Mouse (Mus musculus): ENCODE measurements around the gene Fgfr2. TPM values are rescaled to one million over a fixed set of nuclear protein-coding genes. Genes with fewer than 3 reads are reported as not detected.

Gene Fgfr2
- polyA plus RNA-seq, 1 experiment from 2014 or later, result 110 TPM

- WGBS, result 50% methylated on average over 17 of the region's 17 CpGs
- Histone ChIP-seq H3K27ac (ENCODE audit: low read length) (0 out of 2 replicates have a peak overlapping the region, but pooled peaks have one; percentile 89), H3K4me1 (ENCODE audit: insufficient read depth, low read depth, low read length) (peaks cover 23% of the 10 kb centered on the region; the same call in 1 of the 2 replicates), H3K4me3 (ENCODE audit: low read depth, low read length) (peak overlapping the region; percentile 82), H3K9ac (replicated peaks; ENCODE audit: low read depth) (0 out of 2 replicates have a peak overlapping the region, but pooled peaks have one; percentile 65), H3K4me2 (replicated peaks; ENCODE audit: low read depth, low read length) (peak overlapping the region; percentile 83), H3K27me3 (replicated peaks; ENCODE audit: insufficient read depth, low read length) (no peaks in the 10 kb centered on the region), H3K9me3 (ENCODE audit: low read length) (no peaks in the 10 kb centered on the region), H3K36me3 (ENCODE audit: insufficient read depth, low read length) (no peaks in the 10 kb centered on the region)
- ATAC-seq (no peak), DNase-seq (ENCODE audit: low spot score) (no peak)
- no peak for TF ChIP-seq EP300 (IDR thresholded peaks at IDR 0.05)
- TF ChIP-seq CTCF (IDR thresholded peaks at IDR 0.05), result no peak
These were observed 2860.5 kb downstream of the Fgfr2 start for GRCm38 (mm10) chr7:130262528-130263232.

GRCm38 (mm10) chr7:130261684-130262527, 2861.2 kb downstream of the Fgfr2 start:
- peak; percentile 16 for TF ChIP-seq CTCF (IDR thresholded peaks at IDR 0.05)
- no peak for TF ChIP-seq EP300 (IDR thresholded peaks at IDR 0.05)
- no peaks in the 10 kb centered on the region for H3K9me3 ChIP-seq (ENCODE audit: low read length)
- no peak overlapping the region for H3K9ac ChIP-seq (replicated peaks; ENCODE audit: low read depth)
- peak overlapping the region; percentile 83 for H3K4me2 ChIP-seq (replicated peaks; ENCODE audit: low read depth, low read length)
- H3K4me1 ChIP-seq (ENCODE audit: insufficient read depth, low read depth, low read length), result peaks cover 30% of the 10 kb centered on the region; the same call in 1 of the 2 replicates
- no peaks in the 10 kb centered on the region for H3K27me3 ChIP-seq (replicated peaks; ENCODE audit: insufficient read depth, low read length)
- DNase-seq (ENCODE audit: low spot score) (no peak), ATAC-seq (no peak)
- 0 out of 2 replicates have a peak overlapping the region, but pooled peaks have one; percentile 33 for H3K27ac ChIP-seq (ENCODE audit: low read length)
- peak overlapping the region; percentile 11 for H3K4me3 ChIP-seq (ENCODE audit: low read depth, low read length)
- 44% methylated on average over 17 of the region's 17 CpGs for WGBS
- H3K36me3 ChIP-seq (ENCODE audit: insufficient read depth, low read length), result no peaks in the 10 kb centered on the region

DNA sequence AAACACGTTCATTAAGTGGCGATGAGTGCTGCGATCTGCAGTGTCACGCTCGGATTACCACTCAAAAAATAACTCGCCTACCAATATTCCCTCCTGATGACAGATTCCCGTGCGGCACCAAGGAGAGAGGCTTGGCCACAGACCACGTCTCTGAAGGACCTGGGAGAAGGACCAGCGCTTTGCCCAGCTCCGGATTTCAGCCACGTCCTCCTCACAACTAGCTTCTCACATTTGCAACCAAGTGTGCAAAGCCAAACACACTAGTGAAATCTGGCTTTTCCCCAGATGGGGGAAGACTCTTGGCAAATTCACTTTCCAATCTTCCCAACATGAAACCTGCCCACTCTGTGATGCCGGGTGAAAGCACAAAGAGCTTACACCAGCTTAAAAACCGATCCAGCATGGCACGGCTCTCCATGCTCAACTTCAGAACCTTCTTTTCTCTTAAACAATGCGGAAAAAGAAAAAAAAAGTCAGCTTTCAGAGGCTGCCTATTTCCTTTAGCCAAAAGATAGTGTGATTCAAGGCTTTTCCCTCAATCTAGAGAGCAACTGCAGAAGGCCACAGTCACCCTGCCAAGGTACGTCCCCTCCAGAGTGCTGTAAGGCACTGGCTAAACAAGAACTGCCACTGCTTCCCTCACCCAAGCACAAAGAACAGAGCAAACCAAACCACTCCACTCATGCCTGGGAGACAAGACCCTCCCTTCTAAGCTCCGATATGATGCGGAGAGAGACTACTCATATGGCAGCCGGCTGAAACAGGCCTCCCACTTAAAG, 2862.1 kb downstream of the Fgfr2 start:
- no peaks in the 10 kb centered on the region for H3K27me3 ChIP-seq (replicated peaks; ENCODE audit: insufficient read depth, low read length)
- H3K27ac ChIP-seq (ENCODE audit: low read length), result no peak overlapping the region
- DNase-seq (ENCODE audit: low spot score), result peak; percentile 22
- peak overlapping the region; percentile 83 for H3K4me2 ChIP-seq (replicated peaks; ENCODE audit: low read depth, low read length)
- H3K9ac ChIP-seq (replicated peaks; ENCODE audit: low read depth), result no peak overlapping the region
- no peak for TF ChIP-seq EP300 (IDR thresholded peaks at IDR 0.05)
- peaks cover 33% of the 10 kb centered on the region; the same call in 1 of the 2 replicates for H3K4me1 ChIP-seq (ENCODE audit: insufficient read depth, low read depth, low read length)
- H3K4me3 ChIP-seq (ENCODE audit: low read depth, low read length), result no peak overlapping the region; the same call in 1 of the 2 replicates
- ATAC-seq, result no peak
- H3K9me3 ChIP-seq (ENCODE audit: low read length), result no peaks in the 10 kb centered on the region
- WGBS, result 61% methylated on average over 20 of the region's 20 CpGs
- no peaks in the 10 kb centered on the region for H3K36me3 ChIP-seq (ENCODE audit: insufficient read depth, low read length)

- H3K4me2 ChIP-seq (replicated peaks; ENCODE audit: low read depth, low read length), result peak overlapping the region; percentile 41
- H3K4me1 ChIP-seq (ENCODE audit: insufficient read depth, low read depth, low read length), result peaks cover 40% of the 10 kb centered on the region; the same call in 1 of the 2 replicates
- no peak overlapping the region for H3K4me3 ChIP-seq (ENCODE audit: low read depth, low read length)
- DNase-seq (ENCODE audit: low spot score), result peak; percentile 57
- 20% methylated on average over 5 of the region's 5 CpGs for WGBS
- no peak overlapping the region for H3K9ac ChIP-seq (replicated peaks; ENCODE audit: low read depth)
- no peak for ATAC-seq
- H3K36me3 ChIP-seq (ENCODE audit: insufficient read depth, low read length), result no peaks in the 10 kb centered on the region
- H3K27ac ChIP-seq (ENCODE audit: low read length), result no peak overlapping the region; the same call in 1 of the 2 replicates
- no peaks in the 10 kb centered on the region for H3K9me3 ChIP-seq (ENCODE audit: low read length)
- TF ChIP-seq EP300 (IDR thresholded peaks at IDR 0.05) (no peak), CTCF (IDR thresholded peaks at IDR 0.05) (peak; percentile 37)
- no peaks in the 10 kb centered on the region for H3K27me3 ChIP-seq (replicated peaks; ENCODE audit: insufficient read depth, low read length)
These were observed 2863.1 kb downstream of the Fgfr2 start for GRCm38 (mm10) chr7:130260060-130260459.

GRCm38 (mm10) chr7:130258704-130259295, 2864.3 kb downstream of the Fgfr2 start:
- 6% methylated on average over 9 of the region's 9 CpGs for WGBS
- TF ChIP-seq EP300 (IDR thresholded peaks at IDR 0.05) (no peak), CTCF (IDR thresholded peaks at IDR 0.05) (no peak)
- ATAC-seq (peak; percentile 62), DNase-seq (ENCODE audit: low spot score) (peak; percentile 63)
- H3K9me3 ChIP-seq (ENCODE audit: low read length), result no peaks in the 10 kb centered on the region
- no peak overlapping the region for H3K9ac ChIP-seq (replicated peaks; ENCODE audit: low read depth)
- H3K36me3 ChIP-seq (ENCODE audit: insufficient read depth, low read length), result no peaks in the 10 kb centered on the region
- peak overlapping the region; percentile 41 for H3K4me2 ChIP-seq (replicated peaks; ENCODE audit: low read depth, low read length)
- no peaks in the 10 kb centered on the region for H3K27me3 ChIP-seq (replicated peaks; ENCODE audit: insufficient read depth, low read length)
- peaks cover 38% of the 10 kb centered on the region; the same call in 1 of the 2 replicates for H3K4me1 ChIP-seq (ENCODE audit: insufficient read depth, low read depth, low read length)
- H3K4me3 ChIP-seq (ENCODE audit: low read depth, low read length), result no peak overlapping the region
- peak overlapping the region; percentile 60 for H3K27ac ChIP-seq (ENCODE audit: low read length)
